Mouse (Mus musculus) urinary bladder, postnatal 4 days (tissue): Measurements from ENCODE around the gene Jmjd6.
"Not testable (repeated sequence)": the region's sequence is repeated elsewhere in the genome, so short reads cannot be mapped to it uniquely, and the experiment has no call there.

ENCODE experiments used
- DNase-seq, 2 experiments: peaks; one replicate each; pipeline ENCODE4 v3.0.0; 2021 to 2022; ENCODE audit warnings: low spot score in 2 of 2

Jmjd6 gene

DNA sequence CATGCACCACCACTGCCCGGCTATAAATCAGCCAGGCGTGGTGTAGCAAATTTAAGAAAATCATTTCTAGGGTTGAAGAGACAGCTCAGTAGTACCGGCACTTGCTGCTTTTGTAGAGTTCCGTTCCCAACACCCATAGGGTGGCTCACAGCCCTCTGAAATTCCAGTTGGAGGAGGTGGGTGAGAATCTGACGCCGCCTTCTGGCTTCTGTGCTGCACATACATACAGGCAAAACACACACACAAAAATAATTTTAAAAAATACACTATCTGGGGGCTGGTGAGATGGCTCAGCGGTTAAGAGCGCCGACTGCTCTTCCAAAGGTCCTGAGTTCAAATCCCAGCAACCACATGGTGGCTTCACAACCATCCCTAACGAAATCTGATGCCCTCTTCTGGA lies 19.4 kb downstream of the Jmjd6 start:
- DNase-seq, result not testable (repeated sequence)

GRCm38 (mm10) chr11:116823255-116823654 lies 20.0 kb downstream of the Jmjd6 start:
- no peak for DNase-seq

GRCm38 (mm10) chr11:116822626-116823025 lies 20.6 kb downstream of the Jmjd6 start:
- no peak for DNase-seq

DNA sequence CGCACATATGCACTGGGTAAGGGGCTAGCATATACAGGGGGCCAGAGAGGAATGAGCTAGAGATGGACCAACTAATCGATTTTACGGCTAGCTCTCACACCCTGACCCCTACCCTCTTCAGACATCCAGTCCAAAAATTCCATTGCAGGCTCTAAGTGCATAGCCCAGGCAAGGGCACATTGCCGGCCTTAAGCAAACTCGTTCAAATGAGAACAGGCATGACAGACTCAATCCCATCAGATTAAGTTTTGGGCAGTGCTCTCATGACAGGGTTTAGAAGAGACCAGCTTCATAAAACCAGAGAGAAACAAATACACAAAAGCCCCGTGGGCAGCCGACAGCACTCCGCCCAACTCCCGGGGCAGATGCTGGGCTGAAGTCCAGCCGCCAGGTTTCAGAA lies 21.0 kb downstream of the Jmjd6 start:
- no peak for DNase-seq

- DNase-seq, result no peak
Observed at GRCm38 (mm10) chr11:116821057-116821940, 21.9 kb downstream of the Jmjd6 start.

- no peak for DNase-seq
Observed at GRCm38 (mm10) chr11:116819932-116820593, 23.2 kb downstream of the Jmjd6 start.

DNA sequence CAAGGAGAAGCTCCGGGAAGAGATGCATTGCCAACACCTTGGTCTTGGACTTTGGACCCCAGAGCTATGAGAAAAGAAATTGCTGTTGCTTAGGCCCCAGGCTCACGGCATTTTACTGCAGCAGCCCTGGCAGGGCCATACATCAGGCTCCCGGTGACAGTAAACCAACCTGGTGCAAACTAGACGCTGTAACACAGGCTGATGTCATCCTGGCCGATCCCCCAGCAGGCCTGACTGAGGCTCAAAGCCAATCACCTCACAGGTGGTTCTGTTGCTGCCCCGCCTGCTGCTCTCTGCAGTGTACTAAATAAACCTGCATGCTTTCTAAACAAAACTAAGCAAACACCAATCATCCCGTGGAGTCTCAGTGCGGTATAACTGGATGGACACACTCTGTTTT lies 24.5 kb downstream of the Jmjd6 start:
- no peak for DNase-seq

DNA sequence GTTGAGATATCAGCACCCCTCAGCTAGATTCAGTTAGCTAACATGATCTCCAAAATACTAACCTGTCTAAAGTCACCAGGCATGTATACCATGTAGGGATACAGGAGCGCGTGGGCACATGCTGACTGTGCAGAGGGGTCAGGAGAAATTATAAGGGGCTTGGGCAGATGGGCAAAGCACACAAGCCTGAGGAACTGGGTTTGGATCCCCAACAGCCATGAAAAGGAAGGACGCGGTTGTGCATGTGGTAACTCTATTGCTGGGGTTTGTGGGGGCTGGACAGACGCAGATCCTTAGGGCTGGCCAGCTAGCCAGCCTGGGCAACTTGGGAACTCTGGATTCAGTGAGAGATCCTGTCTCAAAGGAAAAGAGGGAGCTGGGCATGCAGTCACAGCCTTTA lies 25.7 kb downstream of the Jmjd6 start:
- no peak for DNase-seq

DNA sequence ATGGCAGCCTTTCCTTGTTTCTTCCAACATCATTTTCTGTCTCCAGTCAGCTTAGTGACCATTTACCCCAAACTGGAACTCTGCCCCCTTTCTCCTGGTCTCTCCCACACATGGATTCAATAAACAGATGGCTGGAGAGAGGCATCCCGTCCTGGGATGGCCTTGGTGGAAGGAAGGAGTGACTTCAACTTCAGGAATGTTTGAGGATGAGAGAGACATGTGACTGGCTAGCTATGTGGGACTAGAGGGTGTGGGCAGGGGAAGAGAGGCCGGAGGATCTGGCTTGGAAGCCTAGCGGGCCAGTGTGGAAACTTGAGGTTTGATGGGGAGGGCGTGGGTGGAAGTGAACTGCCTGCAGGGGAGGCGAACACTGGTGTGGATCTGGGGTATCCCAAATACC lies 26.5 kb downstream of the Jmjd6 start:
- peak in 1 of 2 experiments; percentile 62 for DNase-seq

DNA sequence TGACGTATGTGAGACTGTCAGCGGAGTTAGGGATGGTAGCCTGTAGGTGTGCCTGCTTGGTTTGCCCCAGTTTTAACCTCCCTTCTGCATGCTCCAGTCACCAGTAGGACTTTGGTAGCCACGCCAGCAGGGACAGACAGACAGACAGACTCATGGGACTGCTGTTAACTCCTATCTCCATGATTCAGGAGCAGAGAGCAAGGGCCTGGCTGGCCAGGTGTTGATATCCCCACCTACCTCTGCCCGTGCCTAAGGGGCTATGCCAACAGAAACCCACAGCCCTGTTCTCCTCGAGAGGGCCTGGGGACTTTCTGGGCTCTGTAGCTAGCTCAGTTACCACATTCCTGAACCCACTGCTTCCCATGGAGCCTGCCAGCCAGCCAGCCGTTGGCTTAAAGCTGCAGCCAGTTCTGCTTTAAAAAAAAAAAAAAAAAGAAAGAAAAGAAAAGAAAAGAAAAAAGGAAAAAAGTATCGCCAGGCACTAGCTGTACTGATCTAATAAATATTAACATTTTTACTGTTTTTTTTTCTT lies 28.3 kb downstream of the Jmjd6 start:
- DNase-seq, result no peak

DNA sequence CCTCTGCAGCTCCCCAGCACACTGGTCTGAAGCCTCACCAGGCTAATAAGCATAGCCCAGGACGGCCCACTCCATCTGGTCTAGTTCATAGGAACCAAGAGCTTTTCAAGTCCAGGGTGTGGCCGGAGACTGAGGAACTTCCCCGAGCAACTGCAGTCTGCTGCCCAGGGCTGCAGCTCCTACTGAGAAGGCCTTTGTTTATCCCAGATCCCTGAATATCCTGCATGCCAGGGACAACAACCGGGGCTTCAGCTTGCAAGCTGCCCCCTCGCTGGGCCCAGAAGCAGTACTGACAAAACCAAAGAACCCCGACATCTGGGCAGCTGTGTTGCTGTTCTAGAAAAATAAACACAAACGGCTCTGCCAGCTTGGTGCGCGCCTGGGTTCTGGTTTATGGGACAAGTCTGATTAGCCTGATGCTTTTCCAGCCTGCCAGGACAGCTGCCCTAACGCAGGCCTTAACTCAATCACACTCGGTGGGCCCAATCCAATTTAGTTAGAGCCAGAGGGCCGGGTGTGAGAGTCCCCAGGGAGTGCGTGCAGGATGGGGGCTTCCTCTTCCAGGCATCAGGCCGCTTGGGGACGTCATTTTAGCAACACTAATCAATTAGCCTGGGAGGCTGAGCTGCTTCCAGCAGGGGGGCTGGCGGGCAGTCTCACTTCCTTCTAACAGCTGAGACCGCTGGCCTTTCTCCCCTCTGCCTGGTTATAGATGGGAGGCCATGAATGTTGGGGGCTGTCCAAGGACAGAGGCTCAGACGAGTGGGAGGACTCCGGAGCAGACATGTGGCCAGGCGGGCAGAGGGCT lies 29.0 kb downstream of the Jmjd6 start:
- peak; percentile 68 to 73 for DNase-seq

GRCm38 (mm10) chr11:116813610-116814009 lies 29.6 kb downstream of the Jmjd6 start:
- DNase-seq, result no peak

DNA sequence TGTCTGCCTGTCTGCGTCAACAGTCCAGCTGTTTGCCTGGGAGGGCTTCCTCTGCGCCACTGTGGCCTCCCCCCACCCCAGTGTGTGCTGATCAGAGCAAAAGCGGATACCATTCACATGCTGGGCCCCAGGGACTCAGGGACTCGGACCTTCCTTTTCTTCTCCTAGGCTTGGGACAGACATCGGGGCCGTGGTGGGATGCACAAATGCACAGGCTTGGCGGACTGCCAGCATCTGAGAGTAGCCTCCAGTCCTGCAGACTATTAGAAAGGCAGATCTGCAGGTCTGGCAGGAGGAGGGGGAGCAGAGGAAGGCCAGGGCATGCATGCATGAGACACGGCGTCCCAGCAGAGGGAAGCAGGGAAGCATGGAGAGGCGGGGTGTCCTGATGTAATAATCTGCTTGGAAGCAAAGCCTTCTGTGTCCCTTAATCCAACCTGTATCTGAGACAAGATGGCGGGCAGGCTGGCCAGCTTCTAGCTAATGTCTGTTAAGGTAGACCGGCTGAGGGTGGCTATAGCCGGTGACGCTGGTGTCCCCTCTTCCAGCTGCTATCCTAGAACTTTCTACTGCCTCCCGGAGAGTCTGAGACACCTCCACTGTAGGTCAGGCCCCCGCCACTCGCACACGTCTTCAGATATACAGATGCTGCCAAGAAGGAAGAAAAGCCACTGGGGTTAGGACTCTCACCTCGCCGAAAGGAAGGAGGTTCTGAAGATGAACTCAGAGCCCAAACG lies 30.3 kb downstream of the Jmjd6 start:
- DNase-seq, result no peak

DNA sequence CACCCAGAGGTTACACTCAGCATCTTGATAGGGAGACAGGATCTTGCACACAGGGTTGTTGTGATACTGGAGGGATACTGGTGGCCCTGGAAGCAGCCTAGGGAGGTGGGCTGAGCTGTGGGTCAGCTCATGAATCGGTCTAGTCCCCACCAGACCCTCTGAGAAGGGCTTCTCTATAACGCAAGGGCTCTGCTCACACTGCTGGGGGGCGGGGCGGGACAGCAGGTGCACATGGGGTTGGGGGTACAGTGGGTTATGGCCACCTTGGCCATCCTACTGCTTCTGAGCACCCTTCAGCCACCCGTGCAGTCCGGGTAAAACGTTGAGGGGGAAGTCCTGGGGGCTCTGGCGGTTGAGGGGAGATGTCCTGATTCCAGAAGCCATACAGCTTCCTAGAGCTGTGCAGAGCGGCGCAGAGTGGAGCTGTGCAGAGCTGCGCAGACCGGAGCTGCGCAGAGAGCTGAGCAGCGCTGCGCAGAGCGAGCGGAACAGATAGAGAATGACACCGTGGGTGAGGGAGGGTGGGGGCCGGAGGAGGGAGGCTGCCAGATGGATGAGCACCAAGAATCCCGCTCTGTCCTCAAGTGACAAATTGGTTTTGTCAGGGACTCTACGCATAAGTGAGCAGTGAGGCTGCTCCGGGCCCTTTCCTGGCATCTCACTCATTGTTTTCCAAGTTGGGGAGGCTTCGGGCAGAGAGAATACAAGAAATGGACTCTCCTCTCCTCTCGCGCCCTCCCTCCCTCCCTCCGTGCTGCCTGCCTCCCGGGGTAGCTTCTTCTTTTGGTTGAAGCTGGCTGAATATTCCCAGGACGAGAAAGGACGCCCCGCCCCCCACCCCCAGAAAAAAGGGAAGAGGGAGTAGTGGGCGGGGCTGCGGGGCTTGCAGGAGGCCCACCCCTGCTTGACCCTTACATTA lies 32.0 kb downstream of the Jmjd6 start:
- peak in 1 of 2 experiments; percentile 61 for DNase-seq

GRCm38 (mm10) chr11:116810528-116810927 lies 32.7 kb downstream of the Jmjd6 start:
- DNase-seq, result no peak

GRCm38 (mm10) chr11:116809520-116809919 lies 33.7 kb downstream of the Jmjd6 start:
- DNase-seq, result no peak

DNA sequence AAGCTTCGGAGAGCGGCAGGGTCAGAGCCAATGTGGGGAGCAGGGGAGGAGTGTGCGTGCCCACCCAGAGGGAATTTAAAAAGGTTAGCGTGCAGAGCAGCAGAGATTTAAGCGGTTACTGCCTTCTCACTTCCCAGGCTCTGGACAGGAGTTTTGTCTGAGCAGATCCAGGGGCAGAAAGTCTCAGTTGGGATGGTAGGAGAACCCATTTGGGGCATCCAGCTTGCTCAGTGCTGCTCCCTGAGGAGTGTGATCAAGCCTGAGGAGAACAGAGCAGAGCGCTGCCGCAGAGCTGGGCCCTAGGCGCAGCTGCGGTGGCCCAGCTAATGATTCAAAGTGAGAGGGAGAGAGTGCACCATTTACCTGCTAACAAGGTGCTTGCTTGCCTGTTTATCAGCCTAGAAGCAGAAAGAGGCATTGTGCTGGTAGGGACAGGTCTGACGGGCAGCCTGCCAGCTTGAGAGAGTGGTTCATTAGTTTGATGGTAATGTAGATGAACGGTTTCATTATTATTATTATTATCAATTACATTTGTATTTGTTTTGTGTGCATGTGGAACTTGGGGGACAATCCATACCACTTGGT lies 34.3 kb downstream of the Jmjd6 start:
- DNase-seq, result no peak

- DNase-seq, result peak; percentile 75 to 88
Observed at GRCm38 (mm10) chr11:116807938-116808606, 35.2 kb downstream of the Jmjd6 start.

DNA sequence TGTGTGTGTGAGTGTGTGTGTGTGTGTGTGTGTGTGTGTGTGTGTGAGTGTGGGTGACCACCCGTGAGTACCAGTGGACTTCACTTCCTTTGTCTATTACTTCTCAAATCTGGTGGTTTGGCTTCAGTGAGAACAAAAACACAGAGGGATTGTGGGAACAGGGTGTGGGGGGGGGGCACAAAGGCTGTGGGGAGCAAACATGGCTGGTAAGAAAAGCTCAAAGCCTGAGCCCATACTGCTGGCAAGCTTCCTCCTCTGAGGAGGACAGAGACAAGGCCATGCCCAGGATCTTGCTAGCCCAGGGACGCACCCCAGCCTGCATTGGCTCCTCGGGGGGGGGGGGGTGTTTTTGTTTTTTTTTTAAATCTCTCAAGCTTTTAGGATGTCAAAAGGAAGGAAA lies 35.7 kb downstream of the Jmjd6 start:
- no peak for DNase-seq
